ENCODE assay signal across 8 mouse cellular contexts in genomic region chr6:47243863-47244606, GRCm38 (mm10).
A peak's percentile ranks its signal among the peaks of the same experiment; 100 is the strongest.
DNase-seq lines count a peak whose midpoint lies in the region; ATAC-seq and TF ChIP-seq lines count a peak whose summit lies in the region.

No protein-coding gene starts in this region.

- no peak overlapping the region for H3K27ac ChIP-seq in heart, embryonic 12.5 days (ENCODE audit: poor library complexity, severe bottlenecking)
- H3K27ac ChIP-seq in layer of hippocampus, adult 2 months, result peak overlapping the region; percentile 43; the same call in 1 of the 2 replicates

- 18% methylated on average over 6 of the region's 6 CpGs for WGBS in heart, embryonic 12.5 days

- peaks cover 21% of the 10 kb centered on the region for H3K4me1 ChIP-seq in heart, embryonic 12.5 days (replicated peaks)

- no peak for DNase-seq in heart, postnatal 14 days
- peak; percentile 39 to 58 for DNase-seq in heart, postnatal 10 days
- peak; percentile 65 to 81 for DNase-seq in layer of hippocampus, adult 2 months (ENCODE audit: low spot score in 2 of 2)
- DNase-seq in lung, postnatal 10 days, result peak; percentile 51
- peak; percentile 40 to 58 for DNase-seq in right cerebral cortex, adult 2 months (ENCODE audit: low spot score in 2 of 2)
- DNase-seq in urinary bladder, adult 2 months (ENCODE audit: low spot score), result no peak

- no peaks in the 10 kb centered on the region for H3K9me3 ChIP-seq in heart, embryonic 12.5 days (replicated peaks)

- intact Hi-C loops in heart, postnatal 14 days (cut with DNase I), result no loop called here
- intact Hi-C loops in heart, postnatal 10 days (cut with DNase I), result no loop called here

- no peak for TF ChIP-seq CTCF in layer of hippocampus, adult 2 months (conservative IDR thresholded peaks at IDR 0.05)

- ATAC-seq in heart, embryonic 12.5 days (ENCODE audit: insufficient number of reproducible peaks, low FRiP score), result peak; percentile 51; the same call in 1 of the 2 replicates
- ATAC-seq in common myeloid progenitor, adult 5-6 weeks (replicated peaks; ENCODE audit: low read depth, poor library complexity, severe bottlenecking), result peak; percentile 96

- no peak overlapping the region for H3K9ac ChIP-seq in heart, embryonic 12.5 days

- no peaks in the 10 kb centered on the region for H3K27me3 ChIP-seq in heart, embryonic 12.5 days (replicated peaks)

- H3K4me2 ChIP-seq in heart, embryonic 12.5 days, result peak overlapping the region; percentile 62

- peak overlapping the region; percentile 23 for H3K4me3 ChIP-seq in heart, embryonic 12.5 days
- peak overlapping the region; percentile 51 for H3K4me3 ChIP-seq in layer of hippocampus, adult 2 months

- no peaks in the 10 kb centered on the region for H3K36me3 ChIP-seq in heart, embryonic 12.5 days

Comparison
In these comparisons a context has a peak if more than half of its experiments do, and no peak if none do; other contexts are left out.
1. DNase-seq: peak in heart, postnatal 10 days (2 of 2), layer of hippocampus, adult 2 months (2 of 2), lung, postnatal 10 days (single experiment) and right cerebral cortex, adult 2 months (2 of 2); none in heart, postnatal 14 days (0 of 2) and urinary bladder, adult 2 months (single experiment).